Mouse (Mus musculus): ENCODE data around the gene Coa3. TPM values are rescaled to one million over a fixed set of nuclear protein-coding genes. Genes with fewer than 3 reads are reported as not detected.

Gene Coa3
- total RNA-seq, 4 experiments from 2014 or later: 95.8 to 105 (median 101) TPM

GRCm38 (mm10) chr11:101253613-101254389 lies 25.1 kb downstream of the Coa3 start, which contains the start of gene Vps25:
Gene Vps25 (plus strand): TSS chr11:101253707.
- DNase-seq (ENCODE audit: low spot score in 2 of 2): peak; percentile 71 to 76

- no peak for DNase-seq (ENCODE audit: low spot score in 2 of 2)
These were observed 26.0 kb downstream of the Coa3 start for GRCm38 (mm10) chr11:101252941-101253340.

- no peak for DNase-seq (ENCODE audit: low spot score in 2 of 2)
These were observed 27.9 kb downstream of the Coa3 start for GRCm38 (mm10) chr11:101251031-101251430.

DNA sequence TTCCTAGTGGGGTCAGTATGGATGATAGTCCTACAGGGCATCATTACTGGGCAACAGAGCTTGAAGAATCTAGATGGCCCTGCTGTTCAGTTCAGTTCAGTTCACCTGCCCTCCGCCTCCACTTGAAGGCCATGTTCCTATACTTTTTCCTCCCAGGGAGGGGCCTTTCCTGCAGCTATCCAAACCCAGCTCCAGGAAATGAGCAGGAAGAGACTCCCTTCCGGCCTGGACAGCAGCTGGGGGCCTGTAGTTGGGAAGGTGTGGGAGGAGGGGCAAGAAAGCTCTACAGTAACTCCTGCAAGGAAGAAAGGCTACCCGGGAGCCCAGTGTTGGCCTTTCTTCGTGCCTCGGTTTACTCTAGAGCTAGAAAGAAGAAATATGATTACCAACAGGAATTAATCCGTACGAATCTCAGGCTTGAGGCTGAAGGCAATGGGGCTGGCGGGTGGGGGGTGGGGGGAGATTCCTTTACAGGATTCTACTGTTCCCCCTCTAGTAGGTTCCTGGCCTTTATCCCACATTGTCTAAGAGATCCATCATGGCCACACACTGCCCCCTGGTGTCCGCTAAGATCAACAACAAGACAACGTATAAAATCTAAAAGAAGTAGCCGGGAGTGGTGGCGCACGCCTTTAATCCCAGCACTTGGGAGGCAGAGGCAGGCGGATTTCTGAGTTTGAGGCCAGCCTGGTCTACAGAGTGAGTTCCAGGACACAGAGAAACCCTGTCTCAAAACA lies 30.5 kb downstream of the Coa3 start:
- no peak for DNase-seq (ENCODE audit: low spot score in 2 of 2)

- DNase-seq (ENCODE audit: low spot score in 2 of 2): no peak
These were observed 31.3 kb downstream of the Coa3 start for GRCm38 (mm10) chr11:101247521-101248030.

DNA sequence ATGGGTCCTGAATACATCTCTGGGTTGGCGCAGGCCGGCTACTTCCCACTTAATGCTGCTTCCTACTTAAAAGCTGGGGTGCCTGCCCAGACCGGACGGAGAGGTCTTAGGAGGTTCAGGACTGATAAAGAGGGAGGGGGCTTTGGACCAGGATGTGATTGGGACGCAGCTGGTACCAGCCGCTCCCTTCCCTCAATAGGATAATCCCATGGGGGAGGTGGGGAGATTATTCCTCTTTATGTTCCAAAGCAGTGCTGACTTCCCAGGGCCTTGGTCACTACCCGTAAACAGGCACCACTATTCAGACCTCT lies 32.3 kb downstream of the Coa3 start:
- no peak for DNase-seq (ENCODE audit: low spot score in 2 of 2)

GRCm38 (mm10) chr11:101245855-101246701 lies 32.8 kb downstream of the Coa3 start, which contains the start of gene Ramp2:
Gene Ramp2 (plus strand): TSS chr11:101246028.
- no peak for DNase-seq (ENCODE audit: low spot score in 2 of 2)

GRCm38 (mm10) chr11:101245071-101245470 lies 33.8 kb downstream of the Coa3 start:
- DNase-seq (ENCODE audit: low spot score in 2 of 2): no peak

DNA sequence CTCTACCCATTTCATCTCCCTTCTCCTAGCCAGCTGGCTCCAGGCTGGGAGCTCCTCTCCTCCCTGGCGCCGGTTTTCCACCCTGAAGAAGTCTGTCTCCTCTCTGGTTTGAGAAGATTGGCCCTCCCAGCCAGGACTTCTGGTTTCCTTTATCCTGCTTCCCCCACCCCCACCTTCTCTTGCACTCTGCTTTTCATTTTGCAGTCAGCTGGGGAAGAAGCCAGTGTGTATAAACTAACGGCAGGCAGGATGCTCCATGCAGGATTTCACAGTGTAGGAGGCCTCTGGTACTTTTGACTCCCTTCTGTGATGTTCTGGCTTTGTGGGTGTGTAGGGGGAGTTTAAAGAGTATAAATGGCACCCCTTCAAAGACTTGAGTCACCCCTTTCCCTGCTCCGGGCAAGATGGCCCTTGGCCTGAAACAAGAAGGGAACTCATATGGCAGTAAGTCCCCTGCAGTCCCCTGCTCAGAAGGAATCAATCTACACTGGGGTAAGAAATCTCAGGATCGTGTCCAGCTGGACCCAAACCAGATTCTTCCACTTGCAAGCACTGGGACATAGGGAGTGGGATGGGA lies 40.8 kb downstream of the Coa3 start:
- no peak for DNase-seq (ENCODE audit: low spot score in 2 of 2)

- DNase-seq (ENCODE audit: low spot score in 2 of 2): no peak
These were observed 42.1 kb downstream of the Coa3 start for GRCm38 (mm10) chr11:101236782-101237181.

DNA sequence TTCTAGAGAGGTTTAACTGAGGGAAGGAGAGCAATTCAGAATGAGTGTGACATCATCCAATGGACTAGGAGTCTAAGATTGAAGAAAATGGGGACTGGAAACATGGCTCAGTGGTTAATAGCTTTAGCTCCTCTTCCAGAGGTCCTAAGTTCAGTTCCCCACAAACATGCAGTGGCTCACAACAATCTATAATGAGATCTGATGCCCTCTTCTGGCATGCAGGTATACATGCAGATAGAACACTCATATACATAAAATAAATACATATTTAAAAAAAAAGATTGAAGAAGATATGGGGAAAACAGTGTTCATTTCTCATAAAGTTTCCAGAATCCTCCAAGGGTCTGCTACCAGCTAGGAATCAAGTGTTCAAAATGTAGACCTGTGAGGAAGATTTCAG lies 43.5 kb downstream of the Coa3 start:
- DNase-seq (ENCODE audit: low spot score in 2 of 2): no peak

GRCm38 (mm10) chr11:101234124-101234523 lies 44.8 kb downstream of the Coa3 start:
- DNase-seq (ENCODE audit: low spot score in 2 of 2): no peak

- no peak for DNase-seq (ENCODE audit: low spot score in 2 of 2)
These were observed 45.7 kb downstream of the Coa3 start for GRCm38 (mm10) chr11:101233240-101233639.

DNA sequence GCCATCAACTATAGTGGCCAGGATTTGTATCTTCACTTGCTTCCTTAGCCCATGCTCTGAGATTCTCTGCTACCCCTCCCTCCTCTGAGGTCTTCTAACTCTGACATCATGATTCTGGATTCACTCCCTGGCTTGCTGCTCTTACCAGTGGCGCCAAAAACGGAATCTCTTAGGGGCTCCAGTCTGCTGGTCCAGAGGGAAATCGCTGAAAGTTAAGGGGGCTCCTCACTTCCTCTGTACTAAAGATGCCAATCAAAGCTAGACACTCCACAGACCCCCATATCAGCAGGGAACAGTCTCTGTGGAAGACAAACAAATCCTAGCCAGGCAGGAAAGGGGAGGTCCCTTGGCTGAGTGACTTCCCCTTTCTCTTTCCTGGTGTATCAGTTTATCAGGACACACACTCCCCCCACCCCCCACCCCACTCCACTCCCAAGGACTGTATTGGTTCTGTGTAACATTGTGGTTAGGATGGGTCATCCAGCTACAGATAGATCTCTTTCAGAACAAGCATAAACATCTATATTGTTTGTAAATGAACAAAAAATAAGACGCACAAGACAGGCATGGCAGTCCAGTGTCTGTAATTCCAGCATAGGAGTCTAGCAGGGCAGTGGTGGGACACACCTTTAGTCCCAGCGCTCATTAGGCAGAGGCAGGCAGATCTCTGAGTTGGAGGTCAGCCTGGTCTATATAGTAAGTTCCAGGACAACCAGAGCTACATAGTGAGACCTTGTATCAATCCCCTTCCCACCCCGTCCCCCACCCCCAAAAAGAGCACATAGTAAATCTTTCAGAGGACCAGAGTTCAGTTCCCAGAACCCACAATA lies 46.7 kb downstream of the Coa3 start:
- no peak for DNase-seq (ENCODE audit: low spot score in 2 of 2)

DNA sequence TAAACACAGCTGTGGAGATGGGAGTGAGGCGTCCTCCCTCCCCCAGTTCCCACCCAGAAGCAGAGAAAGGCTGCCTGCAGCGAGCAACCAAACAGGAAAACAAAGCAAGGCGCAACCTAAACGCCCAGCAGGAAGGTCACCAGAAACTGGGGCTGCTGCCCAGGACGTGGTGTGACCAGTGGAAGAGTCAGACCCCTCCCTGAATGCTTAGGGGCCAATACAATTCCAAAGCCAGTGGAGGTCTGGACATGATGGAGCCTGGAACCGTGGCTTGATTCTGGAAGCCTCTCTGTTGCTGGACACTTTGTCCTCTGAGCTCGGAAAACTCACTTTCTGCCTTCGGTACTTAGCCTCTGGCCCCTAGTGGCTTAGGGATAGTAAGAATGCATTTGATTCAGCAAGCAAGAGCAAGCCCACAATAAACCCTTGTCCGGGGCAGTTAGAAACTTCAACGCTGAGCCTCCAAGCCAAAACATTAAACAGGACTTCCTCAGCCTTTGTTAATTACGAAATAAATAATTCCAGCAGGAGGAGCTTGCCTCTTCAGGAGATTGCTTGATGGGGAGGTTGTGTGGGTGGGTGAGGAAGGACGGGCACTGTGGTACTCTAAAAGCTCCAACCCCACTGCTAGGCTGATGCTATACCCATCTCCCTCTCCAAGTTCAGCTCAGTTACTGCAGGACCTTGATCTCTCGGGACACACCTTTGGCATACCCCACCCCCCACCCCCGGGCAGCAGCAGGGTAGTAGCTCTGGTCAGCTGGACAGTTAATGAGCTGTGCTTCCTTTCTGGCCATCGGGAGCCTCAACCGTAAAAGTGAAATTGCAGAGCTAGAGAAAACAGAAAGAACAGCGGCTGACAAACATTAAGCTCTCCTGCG lies 47.7 kb downstream of the Coa3 start:
- no peak for DNase-seq (ENCODE audit: low spot score in 2 of 2)

- DNase-seq (ENCODE audit: low spot score in 2 of 2): no peak
These were observed 48.4 kb downstream of the Coa3 start for GRCm38 (mm10) chr11:101230526-101230925.

DNA sequence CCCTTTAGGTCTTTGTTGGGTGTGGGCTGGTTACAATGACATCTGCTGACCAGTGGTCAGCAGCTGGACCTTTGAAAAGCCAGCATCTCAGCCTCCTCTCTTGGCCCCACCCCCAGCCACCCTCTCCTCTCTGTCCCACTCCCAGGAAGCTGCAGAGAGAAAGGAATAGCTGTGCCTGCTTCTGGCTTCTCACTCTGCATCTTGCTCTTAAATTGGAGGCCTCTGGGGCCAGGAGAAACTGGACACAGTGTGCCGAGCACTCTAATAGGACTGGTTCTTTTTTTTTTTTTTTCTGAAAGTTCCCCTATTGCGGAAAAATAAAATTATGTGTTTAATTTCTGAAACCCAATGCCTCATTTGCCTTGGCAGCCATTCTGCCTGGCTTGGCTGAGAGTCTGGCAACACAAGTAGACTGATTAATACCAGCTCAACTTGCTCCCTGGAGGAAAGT lies 48.8 kb downstream of the Coa3 start:
- DNase-seq (ENCODE audit: low spot score in 2 of 2): no peak

DNA sequence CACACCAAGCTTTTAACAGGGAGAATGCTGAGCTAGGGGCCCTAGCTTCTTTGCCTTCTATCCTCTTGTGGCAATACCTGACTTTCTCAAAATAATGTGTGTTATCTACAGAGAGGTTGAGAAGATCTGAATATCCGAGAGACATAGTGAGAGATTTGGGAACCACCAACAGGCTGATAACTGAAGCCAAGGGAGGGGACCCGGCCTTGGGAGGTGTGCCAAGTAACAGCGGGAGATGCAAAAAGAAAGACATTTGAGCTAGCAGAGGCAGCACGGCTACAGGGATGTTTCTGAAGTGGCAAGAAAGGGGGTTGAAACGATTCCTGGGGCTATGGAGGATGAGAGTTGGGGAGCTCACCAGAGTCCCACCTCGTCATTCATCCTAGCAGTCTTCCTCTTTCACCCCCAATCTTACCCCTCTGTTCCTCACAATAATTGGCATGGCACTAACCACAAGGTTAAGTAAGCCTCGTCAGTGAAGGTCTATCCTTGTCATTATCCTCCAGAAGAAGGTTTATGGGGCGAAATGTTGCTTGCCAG lies 49.5 kb downstream of the Coa3 start:
- DNase-seq (ENCODE audit: low spot score in 2 of 2): no peak

Measured in left cerebral cortex, adult 8-10 months (tissue).